Mouse (Mus musculus): ENCODE results near the gene Dgkz. TPM values are rescaled to one million over a fixed set of nuclear protein-coding genes. Genes with fewer than 3 reads are reported as not detected.

Gene Dgkz
- total RNA-seq, 1 experiment from 2014 or later: 56.4 TPM

GRCm38 (mm10) chr2:91921181-91921789, 54.4 kb downstream of the Dgkz start:
- DNase-seq: peak; percentile 91

DNA sequence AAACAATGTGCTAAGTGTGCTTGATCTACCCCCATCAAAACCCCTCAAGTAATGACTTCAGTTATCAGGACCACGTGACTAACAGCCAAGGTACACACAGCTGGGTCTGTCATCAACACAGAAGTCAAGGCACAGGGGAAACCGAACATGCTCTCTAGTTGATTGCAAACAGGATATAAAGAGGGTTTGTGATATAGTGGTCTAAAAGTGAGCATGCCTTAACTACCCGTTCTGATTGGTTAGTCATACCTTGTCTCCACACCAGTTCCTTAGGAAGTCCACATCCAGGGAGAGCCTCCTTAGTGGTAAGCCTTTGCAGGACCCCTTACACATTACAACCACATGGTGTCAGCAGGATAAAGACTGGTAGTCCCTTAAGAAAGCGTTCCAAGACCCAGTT, 55.5 kb downstream of the Dgkz start:
- DNase-seq: no peak

DNA sequence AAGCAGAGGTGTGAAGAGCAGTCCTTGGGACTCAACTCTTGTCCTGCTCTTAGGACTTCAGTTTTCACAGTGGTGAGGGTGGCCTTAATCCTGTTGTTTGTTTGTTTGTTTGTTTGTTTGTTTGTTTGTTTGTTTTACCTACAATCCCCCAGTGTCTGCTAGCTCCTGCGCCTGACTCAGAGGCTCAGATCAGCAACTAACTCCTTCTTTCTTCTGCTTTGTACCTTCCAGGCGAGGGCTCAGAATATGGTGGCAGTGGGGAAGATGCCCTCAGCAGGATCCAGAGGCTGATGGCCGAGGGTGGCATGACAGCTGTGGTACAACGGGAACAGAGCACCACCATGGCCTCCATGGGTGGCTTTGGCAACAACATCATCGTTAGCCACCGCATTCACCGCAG, 58.6 kb downstream of the Dgkz start:
- DNase-seq: no peak

GRCm38 (mm10) chr2:91916346-91916977, 59.2 kb downstream of the Dgkz start:
- no peak for DNase-seq

DNA sequence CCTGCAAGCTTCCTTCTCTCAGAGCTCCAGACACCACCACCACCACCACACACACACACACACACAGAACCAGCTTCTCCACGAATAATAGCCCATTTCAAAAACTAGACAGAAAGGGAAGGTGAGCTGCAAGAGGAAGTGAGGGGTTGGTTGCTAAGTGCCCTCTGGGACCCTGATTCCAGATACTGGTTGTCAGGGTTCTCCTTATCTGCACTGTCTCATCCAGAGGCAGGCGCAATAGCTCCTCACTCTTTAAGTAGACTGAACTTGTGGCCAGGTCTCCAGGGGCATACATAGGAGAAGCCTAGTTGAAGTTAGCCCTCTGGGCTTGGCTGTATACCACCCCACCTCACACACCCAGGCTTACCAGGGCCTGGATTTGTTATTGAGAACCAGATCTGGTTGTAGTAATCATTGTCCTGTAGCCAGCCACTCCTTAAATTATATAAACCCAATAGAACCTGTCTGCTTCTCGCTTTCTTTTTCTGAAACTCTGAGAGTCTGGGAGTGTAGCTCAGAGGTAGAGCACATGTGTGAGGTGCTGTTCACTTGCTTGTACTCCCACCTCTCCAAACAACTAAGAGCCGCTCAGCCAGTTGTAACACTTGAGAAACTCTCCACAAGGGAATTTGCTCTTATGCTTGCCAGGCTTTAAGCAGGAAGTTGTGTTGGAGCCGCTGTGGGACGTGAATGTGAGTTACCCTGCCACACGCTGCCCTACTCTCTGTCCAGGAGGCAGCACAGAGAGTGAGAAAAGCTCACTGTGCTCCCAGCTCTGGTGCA, 62.1 kb downstream of the Dgkz start:
- no peak for DNase-seq

- no peak for DNase-seq
Observed at GRCm38 (mm10) chr2:91912616-91913015, 63.0 kb downstream of the Dgkz start.

DNA sequence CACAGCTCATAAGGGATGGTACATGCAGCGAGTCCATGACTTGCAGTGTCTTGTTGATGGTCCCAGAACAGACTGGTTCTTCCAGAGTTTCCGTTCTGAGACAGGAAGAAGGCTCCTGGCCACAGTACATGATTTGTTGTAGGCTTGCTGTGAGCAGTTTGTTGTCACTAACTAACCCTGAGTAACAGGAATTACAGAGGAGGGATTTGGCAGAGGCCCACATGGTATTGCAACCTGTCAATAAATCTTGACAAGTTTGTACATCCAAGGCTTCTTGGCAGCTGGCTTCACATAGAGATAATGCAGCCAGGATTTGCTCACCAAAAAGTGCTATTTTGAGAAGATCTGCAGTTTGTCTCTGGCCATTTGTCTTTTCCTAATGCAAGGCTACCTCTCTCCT, 69.5 kb downstream of the Dgkz start:
- peak; percentile 75 for DNase-seq

DNA sequence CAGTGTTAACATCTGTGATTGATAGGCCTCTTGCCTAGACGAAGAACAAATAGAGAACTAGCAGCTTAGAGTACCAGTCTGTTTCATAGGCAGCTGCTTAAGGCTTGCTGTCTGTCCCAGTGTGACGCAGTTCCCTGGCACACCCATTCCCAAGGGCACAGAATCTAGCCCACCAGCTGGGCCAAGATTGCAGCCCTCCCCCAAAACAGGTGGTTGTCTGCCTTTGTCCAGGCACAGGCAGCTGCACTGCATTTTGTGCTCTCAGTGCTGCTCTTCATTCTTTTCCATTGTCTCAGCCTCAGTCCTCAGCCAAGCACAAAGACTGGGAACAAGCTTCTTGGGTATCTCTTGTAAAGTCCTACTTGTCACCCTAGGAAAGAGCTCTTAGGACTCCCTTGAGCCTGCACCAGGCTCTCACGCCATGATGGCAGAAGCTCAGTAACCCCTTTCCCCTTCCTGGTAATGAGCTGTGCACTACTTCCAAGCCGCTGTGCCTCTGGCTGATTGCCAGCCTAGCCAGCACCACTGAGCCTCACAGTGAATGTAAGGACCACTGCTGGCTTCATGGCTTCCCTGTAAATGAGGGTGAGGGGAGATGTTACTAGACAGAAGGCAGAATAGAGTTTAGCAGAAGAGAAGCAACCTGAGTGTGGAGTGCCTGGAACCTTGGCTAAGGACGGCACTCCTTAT, 70.9 kb downstream of the Dgkz start:
- no peak for DNase-seq

DNA sequence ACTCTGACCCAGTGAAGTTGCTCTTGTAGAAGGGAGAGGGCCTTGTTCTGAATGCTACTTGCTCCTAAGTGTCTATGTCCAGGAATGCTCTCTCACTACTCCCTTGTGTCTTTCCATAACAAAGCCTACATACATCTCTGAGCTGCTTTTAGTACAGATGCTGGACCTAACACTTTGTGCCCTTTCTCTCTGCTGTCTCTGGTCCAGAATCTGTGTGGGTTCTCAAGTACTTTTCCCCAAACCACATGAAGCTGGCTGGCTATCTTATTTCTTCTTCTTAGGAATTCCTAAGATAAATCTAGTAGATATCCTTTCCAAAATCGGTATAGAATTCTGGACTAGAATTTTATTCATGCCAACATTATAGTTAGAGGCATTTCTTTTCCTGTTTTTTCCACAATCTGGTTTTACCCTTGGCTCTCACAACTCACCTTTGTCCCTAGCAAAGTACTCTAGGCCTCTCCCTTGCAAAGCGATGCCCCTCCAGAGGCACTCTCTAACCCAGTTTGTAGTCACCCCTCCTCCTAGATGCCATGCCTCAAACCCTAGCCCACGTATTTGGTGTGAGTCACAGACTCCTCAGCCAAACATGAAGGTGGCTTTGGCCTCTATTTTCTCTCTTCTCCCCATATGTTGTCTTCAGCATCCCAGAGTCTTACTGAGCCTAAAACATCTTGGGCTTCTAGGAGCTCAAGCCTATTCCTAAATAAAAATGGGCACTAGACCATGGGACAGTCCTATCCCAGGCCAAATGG, 72.3 kb downstream of the Dgkz start:
- no peak for DNase-seq

GRCm38 (mm10) chr2:91902336-91902735, 73.3 kb downstream of the Dgkz start:
- no peak for DNase-seq

GRCm38 (mm10) chr2:91900431-91900830, 75.2 kb downstream of the Dgkz start:
- DNase-seq: no peak

DNA sequence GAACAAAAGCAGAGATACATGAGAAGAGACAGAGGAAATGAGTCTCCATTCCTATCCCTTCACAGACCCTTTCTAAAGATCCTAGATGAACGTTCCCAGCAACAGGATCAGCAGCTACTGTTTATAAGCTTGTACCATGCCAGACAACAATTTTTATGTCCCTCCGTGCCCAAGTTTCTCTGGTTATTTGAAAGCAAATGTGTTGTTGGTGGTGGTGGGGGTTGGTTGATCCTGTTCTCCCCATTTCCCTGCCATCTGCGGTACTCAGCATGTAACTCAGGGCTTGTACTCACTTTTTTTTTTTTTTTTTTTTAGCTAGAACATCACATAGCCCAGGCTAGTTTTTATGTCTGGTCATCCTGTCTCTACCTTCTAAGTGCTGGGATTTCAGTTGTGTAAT, 76.5 kb downstream of the Dgkz start:
- no peak for DNase-seq

GRCm38 (mm10) chr2:91897968-91898367, 77.7 kb downstream of the Dgkz start:
- DNase-seq: no peak

DNA sequence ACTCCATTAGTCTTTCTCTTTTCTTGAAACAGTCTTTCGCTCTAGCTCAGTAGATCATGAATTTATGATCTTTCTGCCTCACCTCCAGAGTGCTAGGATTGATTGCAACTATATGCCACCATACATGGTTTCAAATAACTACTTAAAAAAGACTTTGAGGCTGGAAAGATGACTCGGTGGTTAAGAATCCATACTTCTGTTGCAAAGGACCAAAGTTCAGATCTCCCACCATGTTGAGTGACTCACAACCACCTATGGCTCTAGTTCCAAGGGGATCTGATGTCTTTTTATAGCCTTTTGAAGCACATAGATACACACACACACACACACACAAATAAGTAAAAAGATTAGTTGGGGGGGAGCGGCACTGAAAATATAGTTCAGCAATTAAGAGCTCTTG, 80.3 kb downstream of the Dgkz start:
- DNase-seq: no peak

- no peak for DNase-seq
Observed at GRCm38 (mm10) chr2:91894716-91895115, 80.9 kb downstream of the Dgkz start.

DNA sequence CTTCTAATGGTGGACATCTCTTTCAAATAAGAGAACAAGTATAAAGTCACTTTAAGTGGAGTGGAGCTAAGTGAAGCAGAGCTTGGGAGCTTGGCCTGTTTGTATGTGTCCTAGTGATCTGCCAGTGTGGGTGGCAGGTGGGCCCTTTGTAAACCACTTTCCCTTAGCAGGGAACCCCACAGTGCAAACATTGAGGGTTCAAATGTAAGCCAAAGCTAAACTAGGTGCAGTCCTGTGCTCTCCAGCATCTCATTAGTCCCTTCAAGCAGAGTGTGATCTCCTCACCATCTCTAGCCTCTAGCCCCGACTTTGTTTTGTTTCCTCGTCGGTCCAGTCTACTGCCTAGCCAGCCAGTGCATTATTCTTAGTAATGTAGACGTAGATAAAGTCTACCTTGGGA, 91.0 kb downstream of the Dgkz start:
- DNase-seq: no peak

DNA sequence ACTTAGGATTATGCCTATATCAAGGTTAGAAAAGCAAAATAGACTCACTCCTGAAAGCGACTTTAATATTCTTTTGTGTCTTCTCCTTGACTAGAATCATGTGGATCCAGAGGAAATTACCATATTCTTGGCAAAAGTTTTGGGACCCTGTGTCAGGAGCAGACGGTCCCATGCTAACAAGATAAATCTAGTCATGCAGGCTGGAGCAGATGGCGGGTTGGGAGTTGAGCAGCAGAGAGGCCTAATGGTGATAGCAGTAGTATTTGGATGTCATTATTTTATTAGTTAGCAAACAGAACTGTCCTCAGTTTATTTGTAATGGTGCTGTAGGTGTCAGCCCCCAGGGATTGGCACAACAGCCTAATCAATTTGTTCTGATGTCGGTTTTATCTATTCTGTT, 91.7 kb downstream of the Dgkz start:
- DNase-seq: no peak

Small RNA genes within 50 kb of the gene (microRNA-seq; reads per million reads assigned to microRNA genes)
- gene Mir6999: 0 reads per million in 2 experiments

Other genes with a start within 250 kb of the Dgkz start
- gene Ambra1, start 245.7 kb downstream of the Dgkz start, total RNA-seq (2021): 31.9 and 35.0 TPM in 2 replicates
- gene Chrm4, start 48.6 kb downstream of the Dgkz start, total RNA-seq (2021): 1.2 and 1.5 TPM in 2 replicates
- 14.6 and 17.5 TPM in 2 replicates for gene Mdk, start 43.6 kb downstream of the Dgkz start, total RNA-seq (2021)
- not detected in 2 replicates for gene Gm9821, start 30.2 kb downstream of the Dgkz start, total RNA-seq (2021)
- 11.7 and 12.6 TPM in 2 replicates for gene Creb3l1, start 48.6 kb upstream of the Dgkz start, total RNA-seq (2021)
- gene Phf21a, start 117.3 kb upstream of the Dgkz start, total RNA-seq (2021): 68.1 and 82.3 TPM in 2 replicates

Measured in adrenal gland, postnatal 14 days (tissue).